Mouse (Mus musculus) kidney, adult 2 months (tissue): Measurements from ENCODE around the gene Fbxl5. TPM values are rescaled to one million over a fixed set of nuclear protein-coding genes. Genes with fewer than 3 reads are reported as not detected.
A peak's percentile ranks its signal among the peaks of the same experiment; 100 is the strongest.

ENCODE experiments used
- DNase-seq: peaks from one replicate; pipeline ENCODE4 v3.0.0; 2021
- H3K27ac ChIP-seq: fragments of 200-500 bp; 2 replicates; pipeline ENCODE4 v1.5.1; 2012; ENCODE audit warnings: low read depth, low read length, control low read depth, inconsistent platforms; ENCODE audit not compliant: insufficient read depth
- H3K27me3 ChIP-seq: fragments of 200-500 bp; replicated peaks from 2 replicates; pipeline ENCODE4 v1.6.1; 2012; ENCODE audit warnings: mild to moderate bottlenecking, moderate library complexity, low read length, inconsistent platforms; ENCODE audit not compliant: control insufficient read depth, insufficient read depth
- H3K36me3 ChIP-seq: fragments of 200-500 bp; 2 replicates; pipeline ENCODE4 v1.6.1; 2012; ENCODE audit warnings: mild to moderate bottlenecking, moderate library complexity, low read length, inconsistent platforms; ENCODE audit not compliant: control insufficient read depth, insufficient read depth
- H3K4me1 ChIP-seq: fragments of 200-500 bp; 2 replicates; pipeline ENCODE4 v1.6.1; 2011; ENCODE audit warnings: low read length; ENCODE audit not compliant: control insufficient read depth, insufficient read depth
- H3K4me3 ChIP-seq: fragments of 200-500 bp; 2 replicates; pipeline ENCODE4 v1.5.1; 2011; ENCODE audit warnings: mild to moderate bottlenecking, low read depth, low read length, control low read depth; ENCODE audit not compliant: insufficient read depth
- CTCF ChIP-seq: fragments of 200-500 bp; conservative IDR thresholded peaks from 2 replicates; pipeline ENCODE4 v1.5.1; 2011; ENCODE audit warnings: low read depth, mild to moderate bottlenecking, control low read depth, low read length, moderate library complexity, mixed read lengths; ENCODE audit not compliant: insufficient read depth, insufficient read length
- POLR2A ChIP-seq: fragments of 200-500 bp; IDR thresholded peaks from one replicate; pipeline ENCODE4 v1.6.1; 2011; ENCODE audit warnings: low read depth, low read length, control low read depth
- WGBS: fragments of 180-500 bp; shearing (Covaris S2); methylation state at CpG from one replicate; pipeline ENCODE4 v1.1.7; 2018; 5-methylcytosine and 5-hydroxymethylcytosine counted together
- polyA plus RNA-seq: library from polyadenylated mRNA; depleted of rRNA; stranded (reverse); fragments of >200 nt; gene quantifications from 2 replicates; pipeline ENCODE4 v1.2.3, GENCODE M21; 2012

The Fbxl5 gene
- polyA plus RNA-seq, 1 experiment = 32.5 TPM

DNA sequence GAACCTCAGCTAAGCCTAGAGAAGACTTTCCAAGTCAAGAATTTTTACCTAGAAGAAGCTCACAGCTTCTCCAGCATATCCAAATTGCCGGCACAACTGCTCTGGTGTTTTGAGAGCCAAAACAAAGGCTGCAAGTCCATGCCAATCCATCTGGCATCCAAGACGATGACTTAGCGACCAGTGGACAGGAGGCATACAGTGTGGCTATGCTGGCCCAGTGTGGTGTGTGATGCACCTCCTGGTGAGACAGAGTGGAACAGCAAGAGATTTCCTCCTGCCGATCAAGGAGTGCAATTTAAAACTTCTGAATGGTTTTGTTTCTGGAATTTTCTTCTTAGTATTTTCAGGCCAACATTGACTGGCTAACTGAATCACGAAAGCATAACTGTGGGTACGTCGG, 15.2 kb upstream of the Fbxl5 start:
- no peaks in the 10 kb centered on the region for H3K36me3 ChIP-seq
- no peak for DNase-seq
- H3K27me3 ChIP-seq = no peaks in the 10 kb centered on the region
- 0 out of 2 replicates have a peak, but pooled peaks have one; percentile 29 for TF ChIP-seq CTCF
- TF ChIP-seq POLR2A = no peak
- 86% methylated on average over 7 of the region's 7 CpGs for WGBS
- no peak overlapping the region for H3K4me3 ChIP-seq
- H3K4me1 ChIP-seq = no peaks in the 10 kb centered on the region
- H3K27ac ChIP-seq = no peak overlapping the region

DNA sequence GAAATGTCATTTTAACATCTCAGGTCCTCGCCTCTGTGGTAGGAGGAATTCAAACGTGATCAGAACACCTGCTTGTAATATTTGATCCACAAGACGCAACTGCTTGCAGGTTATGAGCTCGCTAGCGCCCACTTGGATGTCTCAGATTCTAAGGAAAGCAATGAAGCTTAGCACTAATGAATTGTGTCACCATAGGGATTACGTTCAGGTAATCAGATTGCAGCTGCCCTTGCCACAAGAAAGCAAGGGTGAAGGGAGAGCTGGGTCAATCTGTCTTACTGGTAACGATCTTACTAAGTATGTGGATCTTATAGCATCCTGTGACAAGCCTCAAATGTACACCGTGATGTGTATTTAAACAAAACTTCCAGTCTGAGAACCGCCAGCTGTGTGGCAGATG, 5.9 kb upstream of the Fbxl5 start:
- Histone ChIP-seq H3K27ac (no peak overlapping the region), H3K27me3 (no peaks in the 10 kb centered on the region), H3K4me1 (no peaks in the 10 kb centered on the region), H3K36me3 (no peaks in the 10 kb centered on the region), H3K4me3 (no peak overlapping the region)
- no peak for DNase-seq
- TF ChIP-seq POLR2A (no peak), CTCF (no peak)
- WGBS = 57% methylated on average over 9 of the region's 9 CpGs

DNA sequence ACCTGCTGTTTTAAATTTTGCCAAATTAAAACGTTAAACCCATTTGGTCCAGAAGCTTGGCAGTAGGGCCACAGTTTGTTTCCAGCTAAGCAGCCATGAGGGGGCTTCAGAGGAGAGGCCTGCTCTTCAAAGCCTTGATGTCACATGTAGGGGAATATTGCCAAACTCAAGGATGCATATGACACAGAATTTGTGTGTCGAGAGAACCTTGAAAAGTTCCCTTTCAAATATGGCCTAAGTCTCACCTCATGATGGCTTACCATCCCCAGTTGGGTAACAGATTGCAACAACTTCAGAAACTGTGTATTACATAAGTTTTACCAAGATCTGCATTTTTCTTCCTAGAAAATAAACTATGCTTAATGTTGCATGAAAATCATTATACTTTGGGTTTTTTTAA, 5.4 kb upstream of the Fbxl5 start:
- no peak overlapping the region for H3K27ac ChIP-seq
- no peaks in the 10 kb centered on the region for H3K27me3 ChIP-seq
- no peaks in the 10 kb centered on the region for H3K36me3 ChIP-seq
- WGBS = 94% methylated on average over 2 of the region's 2 CpGs
- TF ChIP-seq CTCF (no peak), POLR2A (no peak)
- DNase-seq = no peak
- H3K4me1 ChIP-seq = no peaks in the 10 kb centered on the region
- no peak overlapping the region for H3K4me3 ChIP-seq

GRCm38 (mm10) chr5:43824580-43824979, 3.1 kb upstream of the Fbxl5 start:
- Histone ChIP-seq H3K27ac (no peak overlapping the region), H3K4me1 (no peaks in the 10 kb centered on the region), H3K4me3 (no peak overlapping the region), H3K36me3 (no peaks in the 10 kb centered on the region), H3K27me3 (no peaks in the 10 kb centered on the region)
- TF ChIP-seq CTCF (no peak), POLR2A (no peak)
- 71% methylated on average over 3 of the region's 3 CpGs for WGBS
- no peak for DNase-seq

DNA sequence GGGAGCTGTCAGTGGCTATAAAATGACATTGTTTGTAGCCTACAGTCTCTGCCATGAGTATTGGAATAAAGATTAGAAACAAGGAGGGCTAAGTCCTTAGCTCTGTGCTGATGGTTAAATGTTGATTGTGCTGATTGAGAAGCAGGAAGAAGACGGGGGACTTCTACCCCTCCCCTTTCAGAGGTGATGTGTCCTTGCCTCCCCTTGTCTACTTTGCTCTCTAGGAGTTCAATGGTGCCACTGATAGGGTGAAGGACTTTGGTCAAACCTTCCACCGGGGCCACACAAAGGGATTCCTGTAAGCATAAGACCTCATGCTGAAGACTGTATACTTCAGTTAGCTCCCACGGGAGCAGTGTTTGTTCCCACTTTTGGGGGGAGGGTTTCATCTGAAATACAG, 1.4 kb upstream of the Fbxl5 start:
- no peak for TF ChIP-seq CTCF
- no peak for TF ChIP-seq POLR2A
- Histone ChIP-seq H3K36me3 (no peaks in the 10 kb centered on the region), H3K4me1 (no peaks in the 10 kb centered on the region), H3K4me3 (no peak overlapping the region), H3K27me3 (no peaks in the 10 kb centered on the region), H3K27ac (no peak overlapping the region)
- DNase-seq = no peak
- WGBS = 83% methylated on average over 3 of the region's 3 CpGs

- 65% methylated on average over 8 of the region's 8 CpGs for WGBS
- no peaks in the 10 kb centered on the region for H3K27me3 ChIP-seq
These were observed 761 bp upstream of the Fbxl5 start for GRCm38 (mm10) chr5:43822199-43822598.

DNA sequence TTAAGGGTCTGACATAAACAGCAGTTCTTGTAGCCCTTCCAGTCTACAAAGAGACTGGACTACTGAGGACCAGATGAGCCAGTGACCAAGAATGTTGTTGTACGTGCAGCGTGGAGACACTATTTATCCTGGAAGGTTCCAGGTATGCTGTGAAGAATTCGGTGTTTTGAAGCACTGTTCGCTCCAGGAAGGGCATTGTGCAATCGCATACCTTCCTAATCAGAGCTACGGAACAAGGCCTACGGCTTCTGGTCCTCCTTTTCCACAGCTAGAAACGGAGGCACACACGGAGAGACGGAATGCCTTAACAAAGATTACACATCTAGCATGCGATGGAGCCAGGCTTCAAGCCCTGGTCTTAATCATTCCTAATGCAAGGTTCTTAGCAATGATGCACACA, 653 bp downstream of the Fbxl5 start:
- Histone ChIP-seq H3K4me3 (no peak overlapping the region), H3K27ac (no peak overlapping the region), H3K4me1 (no peaks in the 10 kb centered on the region), H3K36me3 (no peaks in the 10 kb centered on the region), H3K27me3 (no peaks in the 10 kb centered on the region)
- 85% methylated on average over 11 of the region's 11 CpGs for WGBS
- no peak for DNase-seq
- TF ChIP-seq CTCF (no peak), POLR2A (no peak)

More at GRCm38 (mm10) chr5:43822199-43822598, 761 bp upstream of the Fbxl5 start:
- Histone ChIP-seq H3K4me3 (no peak overlapping the region), H3K4me1 (no peaks in the 10 kb centered on the region), H3K27ac (no peak overlapping the region), H3K36me3 (no peaks in the 10 kb centered on the region)
- TF ChIP-seq CTCF (no peak), POLR2A (no peak)
- no peak for DNase-seq
